Mouse (Mus musculus): ENCODE data around the gene Cdan1. TPM values are rescaled to one million over a fixed set of nuclear protein-coding genes. Genes with fewer than 3 reads are reported as not detected.
A peak's percentile ranks its signal among the peaks of the same experiment; 100 is the strongest.

Cdan1 gene
- polyA plus RNA-seq, 1 experiment from 2014 or later: 7.6 TPM

DNA sequence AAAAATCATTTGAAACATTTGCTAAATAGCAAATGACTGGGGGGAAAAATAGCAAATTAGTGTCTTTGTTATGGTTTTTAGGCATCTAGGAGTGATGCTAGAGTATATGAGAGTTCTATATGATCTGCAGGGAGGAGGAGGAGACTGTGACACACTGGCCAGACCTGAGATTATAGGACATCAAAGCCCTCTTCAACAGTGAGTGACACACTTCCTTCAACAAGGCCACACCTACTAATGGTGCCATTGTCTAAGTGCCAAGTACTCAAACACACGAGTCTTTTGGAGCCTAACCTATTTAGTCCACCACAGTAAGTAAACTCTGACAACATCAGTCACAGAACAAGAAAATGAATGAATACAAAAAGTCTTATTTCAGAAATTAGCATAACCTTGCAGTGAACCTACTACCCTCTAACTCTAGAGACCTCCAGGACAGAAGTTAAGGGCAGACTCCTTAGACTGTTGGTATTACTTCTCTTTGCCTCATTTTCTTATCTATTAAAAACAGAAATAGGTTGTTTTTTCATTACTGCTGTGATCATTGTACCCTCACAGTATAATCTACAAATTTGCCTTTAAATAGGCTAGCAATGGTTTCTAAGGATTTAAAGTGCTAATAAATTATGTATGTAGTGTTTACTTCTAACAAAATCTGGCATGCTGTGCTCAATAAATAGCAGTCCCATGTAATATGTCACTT is 22.8 kb downstream of the Cdan1 start:
- no peak overlapping the region for H3K27ac ChIP-seq (ENCODE audit: low read depth, low read length)
- ATAC-seq (ENCODE audit: low FRiP score) (no peak), DNase-seq (ENCODE audit: low spot score, missing footprints) (no peak)
- H3K36me3 ChIP-seq (ENCODE audit: control insufficient read depth, insufficient read depth, low read length): peaks cover 4% of the 10 kb centered on the region; the same call in 1 of the 2 replicates
- WGBS: 55% methylated on average over 1 of the region's 1 CpGs
- H3K4me1 ChIP-seq (ENCODE audit: control insufficient read depth, insufficient read depth, low read length): no peaks in the 10 kb centered on the region
- no peaks in the 10 kb centered on the region for H3K27me3 ChIP-seq (ENCODE audit: control insufficient read depth, insufficient read depth, low read length)
- H3K4me3 ChIP-seq (ENCODE audit: low read depth, low read length): no peak overlapping the region
- no peak overlapping the region for H3K4me2 ChIP-seq
- no peaks in the 10 kb centered on the region for H3K9me3 ChIP-seq (ENCODE audit: control insufficient read depth, low read length)
- no peak overlapping the region for H3K9ac ChIP-seq (ENCODE audit: low read length)

DNA sequence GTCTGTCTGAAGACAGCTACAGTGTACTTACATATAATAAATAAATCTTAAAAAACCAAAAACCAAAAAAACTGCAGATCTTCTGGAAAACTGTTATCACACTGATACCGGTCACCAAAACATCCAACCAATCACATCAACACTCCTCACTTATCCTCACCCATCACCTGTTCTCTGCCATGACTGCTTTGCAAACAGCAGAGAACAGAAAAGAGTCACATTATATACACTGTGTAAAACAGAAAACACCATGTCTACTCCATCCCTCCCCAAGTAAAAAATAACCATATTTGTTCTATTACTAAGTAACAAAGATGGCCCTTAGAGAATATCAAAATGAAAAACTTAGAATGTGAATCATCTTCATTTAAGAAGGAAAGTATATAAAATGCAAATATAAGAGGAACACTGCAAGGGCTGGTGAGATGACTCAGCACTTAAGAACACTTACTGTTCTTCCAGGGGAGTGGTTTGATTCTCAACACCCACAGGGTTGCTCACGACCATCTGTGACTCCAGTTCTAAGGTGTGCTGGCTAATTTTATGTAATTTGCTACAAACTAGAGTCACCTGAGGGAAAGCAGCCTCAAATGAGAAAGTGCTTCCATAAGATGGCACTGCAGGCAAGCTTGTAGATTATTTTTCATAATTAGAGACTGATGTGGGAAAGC is 79.5 kb downstream of the Cdan1 start:
- no peak for ATAC-seq (ENCODE audit: low FRiP score)
- Histone ChIP-seq H3K9ac (ENCODE audit: low read length) (no peak overlapping the region), H3K4me3 (ENCODE audit: low read depth, low read length) (no peak overlapping the region), H3K4me1 (ENCODE audit: control insufficient read depth, insufficient read depth, low read length) (no peaks in the 10 kb centered on the region), H3K36me3 (ENCODE audit: control insufficient read depth, insufficient read depth, low read length) (no peaks in the 10 kb centered on the region; the same call in 1 of the 2 replicates), H3K27ac (ENCODE audit: low read depth, low read length) (no peak overlapping the region), H3K4me2 (no peak overlapping the region), H3K9me3 (ENCODE audit: control insufficient read depth, low read length) (no peaks in the 10 kb centered on the region), H3K27me3 (ENCODE audit: control insufficient read depth, insufficient read depth, low read length) (no peaks in the 10 kb centered on the region)
- 91% methylated on average over 2 of the region's 2 CpGs for WGBS
- no peak for DNase-seq (ENCODE audit: low spot score, missing footprints)

DNA sequence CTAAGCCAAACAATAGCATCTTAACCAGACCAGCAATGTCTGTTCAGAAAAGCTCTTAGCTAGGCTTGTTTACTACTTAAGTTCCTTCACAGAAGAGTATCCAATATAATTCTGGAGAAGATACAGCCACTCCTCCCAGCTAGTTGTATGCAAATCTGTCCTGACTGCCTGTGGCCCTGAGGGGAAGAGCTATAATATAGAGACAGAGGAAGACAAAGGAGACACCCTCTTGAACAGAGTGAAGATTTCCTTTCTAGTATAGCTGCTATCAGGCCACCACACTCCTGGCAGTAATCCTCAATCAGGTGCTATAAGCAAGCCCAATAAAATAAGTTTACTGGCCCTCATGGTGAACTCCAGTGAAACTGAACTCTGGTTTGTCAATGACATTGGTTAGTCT is 88.0 kb downstream of the Cdan1 start:
- no peaks in the 10 kb centered on the region; the same call in none of the 2 replicates for H3K36me3 ChIP-seq (ENCODE audit: control insufficient read depth, insufficient read depth, low read length)

DNA sequence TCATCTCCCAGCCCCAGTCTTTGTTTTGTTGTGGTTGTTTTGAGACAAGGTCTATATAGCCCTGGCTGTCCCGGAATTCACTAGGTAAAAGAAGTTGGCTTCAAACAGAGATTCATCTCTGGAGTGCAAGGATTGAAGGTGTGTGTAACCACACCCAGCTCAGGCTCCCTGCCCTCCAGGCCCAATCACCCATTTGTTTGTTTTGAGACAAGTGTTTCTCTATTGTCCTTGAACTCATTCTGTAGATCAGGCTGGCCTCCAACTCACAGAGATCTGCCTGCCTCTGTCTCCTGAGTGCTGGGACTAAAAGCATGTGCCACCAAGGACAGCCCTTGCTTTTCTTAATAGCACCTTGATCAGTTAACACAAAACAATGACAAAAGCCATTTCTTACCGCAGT is 101.9 kb downstream of the Cdan1 start:
- Histone ChIP-seq H3K9me3 (ENCODE audit: control insufficient read depth, low read length) (no peaks in the 10 kb centered on the region), H3K4me2 (no peak overlapping the region), H3K36me3 (ENCODE audit: control insufficient read depth, insufficient read depth, low read length) (no peaks in the 10 kb centered on the region; the same call in 1 of the 2 replicates), H3K27me3 (ENCODE audit: control insufficient read depth, insufficient read depth, low read length) (no peaks in the 10 kb centered on the region), H3K4me3 (ENCODE audit: low read depth, low read length) (no peak overlapping the region), H3K4me1 (ENCODE audit: control insufficient read depth, insufficient read depth, low read length) (no peaks in the 10 kb centered on the region), H3K27ac (ENCODE audit: low read depth, low read length) (no peak overlapping the region), H3K9ac (ENCODE audit: low read length) (no peak overlapping the region)
- 97% methylated on average over 2 of the region's 2 CpGs for WGBS
- ATAC-seq (ENCODE audit: low FRiP score) (no peak), DNase-seq (ENCODE audit: low spot score, missing footprints) (peak; percentile 39)

More for the DNA sequence above, 88.0 kb downstream of the Cdan1 start:
- no peak overlapping the region for H3K9ac ChIP-seq (ENCODE audit: low read length)
- H3K4me3 ChIP-seq (ENCODE audit: low read depth, low read length): no peak overlapping the region
- H3K27me3 ChIP-seq (ENCODE audit: control insufficient read depth, insufficient read depth, low read length): no peaks in the 10 kb centered on the region
- no peaks in the 10 kb centered on the region for H3K4me1 ChIP-seq (ENCODE audit: control insufficient read depth, insufficient read depth, low read length)
- H3K4me2 ChIP-seq: no peak overlapping the region
- no peak for DNase-seq (ENCODE audit: low spot score, missing footprints)
- ATAC-seq (ENCODE audit: low FRiP score): no peak
- H3K27ac ChIP-seq (ENCODE audit: low read depth, low read length): no peak overlapping the region
- no peaks in the 10 kb centered on the region for H3K9me3 ChIP-seq (ENCODE audit: control insufficient read depth, low read length)

- no peak overlapping the region for H3K4me2 ChIP-seq
- no peaks in the 10 kb centered on the region for H3K36me3 ChIP-seq (ENCODE audit: control insufficient read depth, insufficient read depth, low read length)
- H3K4me3 ChIP-seq (ENCODE audit: low read depth, low read length): no peak overlapping the region
- no peak overlapping the region for H3K27ac ChIP-seq (ENCODE audit: low read depth, low read length)
- WGBS: 92% methylated on average over 1 of the region's 1 CpGs
- no peak overlapping the region for H3K9ac ChIP-seq (ENCODE audit: low read length)
- no peak for ATAC-seq (ENCODE audit: low FRiP score)
- no peaks in the 10 kb centered on the region for H3K9me3 ChIP-seq (ENCODE audit: control insufficient read depth, low read length)
- H3K27me3 ChIP-seq (ENCODE audit: control insufficient read depth, insufficient read depth, low read length): no peaks in the 10 kb centered on the region
- DNase-seq (ENCODE audit: low spot score, missing footprints): no peak
- H3K4me1 ChIP-seq (ENCODE audit: control insufficient read depth, insufficient read depth, low read length): no peaks in the 10 kb centered on the region
These were observed 104.4 kb downstream of the Cdan1 start for GRCm38 (mm10) chr2:120745496-120745895.

GRCm38 (mm10) chr2:120731877-120732530 is 117.9 kb downstream of the Cdan1 start:
- 30% methylated on average over 7 of the region's 7 CpGs for WGBS
- H3K4me2 ChIP-seq: peak overlapping the region; percentile 96
- DNase-seq (ENCODE audit: low spot score, missing footprints): no peak
- H3K9ac ChIP-seq (ENCODE audit: low read length): peak overlapping the region; percentile 86
- no peaks in the 10 kb centered on the region for H3K27me3 ChIP-seq (ENCODE audit: control insufficient read depth, insufficient read depth, low read length)
- peaks cover 21% of the 10 kb centered on the region for H3K4me1 ChIP-seq (ENCODE audit: control insufficient read depth, insufficient read depth, low read length)
- ATAC-seq (ENCODE audit: low FRiP score): no peak
- peak overlapping the region; percentile 82 for H3K27ac ChIP-seq (ENCODE audit: low read depth, low read length)
- peak overlapping the region; percentile 91 for H3K4me3 ChIP-seq (ENCODE audit: low read depth, low read length)
- peaks cover 14% of the 10 kb centered on the region for H3K36me3 ChIP-seq (ENCODE audit: control insufficient read depth, insufficient read depth, low read length)
- H3K9me3 ChIP-seq (ENCODE audit: control insufficient read depth, low read length): no peaks in the 10 kb centered on the region

DNA sequence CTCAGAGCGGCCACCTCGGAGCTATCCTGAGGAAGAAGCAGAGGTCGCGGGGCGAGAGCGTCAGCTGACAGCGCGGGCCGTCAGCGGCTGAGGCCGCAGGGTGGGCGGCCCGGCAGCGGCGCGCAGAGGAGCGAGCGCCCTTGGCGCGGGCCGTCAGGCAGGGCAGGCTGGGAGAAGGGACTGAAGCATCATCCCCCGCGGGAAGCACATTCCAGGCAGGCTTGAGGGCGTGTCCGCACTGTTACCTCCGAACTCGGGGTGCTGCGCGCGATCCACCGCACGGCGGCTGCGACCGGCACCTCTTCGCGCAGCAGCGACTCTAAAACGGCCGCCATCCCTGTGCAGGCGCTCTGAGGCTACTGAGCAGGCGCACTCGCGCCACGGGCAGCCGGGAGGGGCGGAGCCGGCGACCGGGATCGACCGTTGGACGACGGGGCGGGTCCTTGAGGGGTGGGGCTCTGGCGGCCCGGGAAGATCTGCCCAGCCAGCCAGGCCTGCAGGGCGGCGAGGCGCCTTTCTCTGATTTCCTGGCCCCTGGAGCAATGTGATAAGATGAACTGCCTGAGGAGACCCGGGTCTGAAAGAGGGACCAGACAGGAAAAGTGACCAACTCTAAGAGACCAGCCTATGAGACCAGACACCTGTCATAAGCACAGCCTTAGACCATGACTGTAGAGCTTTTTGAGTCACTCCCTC is 118.6 kb downstream of the Cdan1 start:
- DNase-seq (ENCODE audit: low spot score, missing footprints): peak; percentile 99
- peak; percentile 98 for ATAC-seq (ENCODE audit: low FRiP score)
- H3K4me2 ChIP-seq: peak overlapping the region; percentile 96
- H3K9me3 ChIP-seq (ENCODE audit: control insufficient read depth, low read length): no peaks in the 10 kb centered on the region
- peak overlapping the region; percentile 91 for H3K4me3 ChIP-seq (ENCODE audit: low read depth, low read length)
- under 1% methylated on average over 60 of the region's 61 CpGs for WGBS
- H3K27ac ChIP-seq (ENCODE audit: low read depth, low read length): peak overlapping the region; percentile 82
- peak overlapping the region; percentile 86 for H3K9ac ChIP-seq (ENCODE audit: low read length)
- peaks cover 15% of the 10 kb centered on the region for H3K36me3 ChIP-seq (ENCODE audit: control insufficient read depth, insufficient read depth, low read length)
- peaks cover 21% of the 10 kb centered on the region for H3K4me1 ChIP-seq (ENCODE audit: control insufficient read depth, insufficient read depth, low read length)
- H3K27me3 ChIP-seq (ENCODE audit: control insufficient read depth, insufficient read depth, low read length): no peaks in the 10 kb centered on the region

DNA sequence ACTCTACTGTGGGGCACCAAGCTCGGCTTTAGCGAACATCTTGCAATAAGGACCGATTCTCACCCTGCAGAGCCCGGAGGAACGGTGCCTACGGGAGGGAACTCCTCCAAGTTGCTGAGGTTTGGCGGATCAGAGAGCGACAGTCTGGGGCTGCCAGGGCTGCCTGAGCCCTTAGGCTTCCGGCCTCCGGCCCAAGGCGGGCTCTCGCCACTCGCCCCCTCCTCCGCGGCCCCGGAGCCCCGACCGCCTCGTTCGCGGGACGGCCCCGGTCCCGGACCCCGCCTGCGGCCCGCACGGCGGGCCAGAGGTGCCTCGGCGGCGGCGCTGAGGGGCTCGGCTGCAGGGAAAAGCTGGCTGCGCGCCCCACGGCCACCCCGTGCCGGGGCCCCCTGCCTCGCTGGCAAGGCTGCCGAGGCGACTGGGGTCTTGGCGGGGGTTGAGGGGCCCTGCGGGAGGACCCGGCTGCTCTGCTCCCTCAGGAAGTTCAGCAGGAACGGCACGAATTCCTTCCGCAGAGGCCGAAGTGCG is 119.2 kb downstream of the Cdan1 start:
- peak; percentile 91 for DNase-seq (ENCODE audit: low spot score, missing footprints)
- Histone ChIP-seq H3K27ac (ENCODE audit: low read depth, low read length) (peak overlapping the region; percentile 82), H3K4me2 (peak overlapping the region; percentile 96), H3K9ac (ENCODE audit: low read length) (peak overlapping the region; percentile 86), H3K27me3 (ENCODE audit: control insufficient read depth, insufficient read depth, low read length) (no peaks in the 10 kb centered on the region), H3K9me3 (ENCODE audit: control insufficient read depth, low read length) (no peaks in the 10 kb centered on the region), H3K4me3 (ENCODE audit: low read depth, low read length) (peak overlapping the region; percentile 91), H3K4me1 (ENCODE audit: control insufficient read depth, insufficient read depth, low read length) (peaks cover 21% of the 10 kb centered on the region), H3K36me3 (ENCODE audit: control insufficient read depth, insufficient read depth, low read length) (peaks cover 20% of the 10 kb centered on the region)
- peak; percentile 43 for ATAC-seq (ENCODE audit: low FRiP score)
- under 1% methylated on average over 50 of the region's 50 CpGs for WGBS
